Mouse (Mus musculus): ENCODE measurements at regions not wholly inside any gene's neighbourhood (a gene's known extent, or its start where the extent isn't known, plus 50 kb on each side); places are given as distances from the start of the nearest gene placed in this dataset.
A peak's percentile ranks its signal among the peaks of the same experiment; 100 is the strongest.

GRCm38 (mm10) chr11:32117930-32118329 is 82.1 kb downstream of the Il9r start:
- TF ChIP-seq CTCF (IDR thresholded peaks at IDR 0.05; ENCODE audit: borderline replicate concordance, extremely low read depth, insufficient read depth, insufficient read length), result no peak
- no peak for TF ChIP-seq POLR2A (IDR thresholded peaks at IDR 0.05; ENCODE audit: borderline replicate concordance, extremely low read depth, insufficient read depth, insufficient read length, poor library complexity, severe bottlenecking)
- no peak for DNase-seq (ENCODE audit: low read depth)

GRCm38 (mm10) chr11:32113118-32113826 is 86.8 kb downstream of the Il9r start:
- TF ChIP-seq CTCF (IDR thresholded peaks at IDR 0.05; ENCODE audit: borderline replicate concordance, extremely low read depth, insufficient read depth, insufficient read length), result no peak
- TF ChIP-seq POLR2A (IDR thresholded peaks at IDR 0.05; ENCODE audit: borderline replicate concordance, extremely low read depth, insufficient read depth, insufficient read length, poor library complexity, severe bottlenecking), result peak; percentile 21; the same call in 1 of the 2 replicates
- DNase-seq (ENCODE audit: low read depth), result peak; percentile 98

DNA sequence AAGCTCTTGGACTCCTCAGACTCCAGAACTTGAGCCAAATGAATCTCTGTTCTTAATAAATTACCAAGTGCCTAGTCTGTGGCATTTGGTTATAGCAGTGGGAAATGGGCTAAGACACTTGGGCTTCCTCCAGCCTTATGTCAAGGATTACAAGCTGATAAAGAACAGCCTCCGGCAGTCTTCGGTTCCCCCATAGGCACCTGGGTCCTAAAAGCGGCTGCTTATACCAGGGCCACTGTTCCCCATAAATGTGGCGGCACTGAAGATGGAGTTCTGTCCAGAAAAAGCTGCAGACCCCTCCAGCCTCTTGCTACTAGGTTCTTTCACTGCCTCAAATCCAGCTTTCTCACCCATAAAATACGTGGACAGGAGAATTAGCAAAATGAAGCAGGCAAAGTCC is 87.6 kb downstream of the Il9r start:
- TF ChIP-seq CTCF (IDR thresholded peaks at IDR 0.05; ENCODE audit: borderline replicate concordance, extremely low read depth, insufficient read depth, insufficient read length) (no peak), POLR2A (IDR thresholded peaks at IDR 0.05; ENCODE audit: borderline replicate concordance, extremely low read depth, insufficient read depth, insufficient read length, poor library complexity, severe bottlenecking) (no peak)
- DNase-seq (ENCODE audit: low read depth), result peak; percentile 84

DNA sequence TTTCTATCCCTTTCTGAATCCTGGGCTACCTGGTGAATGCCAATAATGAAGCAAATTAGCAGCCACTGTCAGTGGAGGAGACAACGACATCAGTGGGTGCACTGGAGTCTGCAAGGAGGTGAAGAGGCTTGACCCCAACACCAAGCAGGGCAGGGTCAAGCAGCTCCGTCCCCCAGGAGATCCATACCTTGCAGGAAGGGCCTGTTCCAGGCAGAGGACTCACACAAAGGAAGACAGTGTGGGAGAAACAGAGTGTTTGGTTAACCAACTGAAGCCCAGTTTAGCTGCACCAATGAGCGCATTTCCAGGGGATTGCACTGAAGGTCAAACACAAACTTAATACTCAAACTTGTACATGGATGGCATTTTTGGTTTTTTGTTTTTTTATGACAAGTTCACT is 88.2 kb downstream of the Il9r start:
- DNase-seq (ENCODE audit: low read depth), result no peak
- TF ChIP-seq CTCF (IDR thresholded peaks at IDR 0.05; ENCODE audit: borderline replicate concordance, extremely low read depth, insufficient read depth, insufficient read length), result no peak

DNA sequence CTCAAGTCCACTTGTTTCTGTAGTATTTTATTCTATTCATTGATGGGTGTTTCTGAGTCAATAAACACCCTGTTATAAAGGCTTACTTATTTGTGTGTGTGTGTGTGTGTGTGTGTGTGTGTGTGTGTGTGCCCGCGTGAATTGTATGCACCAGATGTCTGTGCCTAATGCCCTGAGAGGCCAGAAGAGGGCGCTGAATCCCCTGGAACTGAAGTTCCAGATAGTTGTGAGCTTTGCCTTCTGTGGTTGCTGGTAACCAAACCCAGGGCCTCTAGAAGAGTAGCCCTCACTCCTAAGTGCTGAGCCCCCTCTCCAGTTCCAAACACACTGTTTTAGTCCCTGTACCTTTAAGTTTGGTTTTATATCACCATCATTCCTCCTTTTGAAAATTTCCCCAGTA is 90.2 kb downstream of the Il9r start:
- no peak for DNase-seq (ENCODE audit: low read depth)
- TF ChIP-seq POLR2A (IDR thresholded peaks at IDR 0.05; ENCODE audit: borderline replicate concordance, extremely low read depth, insufficient read depth, insufficient read length, poor library complexity, severe bottlenecking) (no peak), CTCF (IDR thresholded peaks at IDR 0.05; ENCODE audit: borderline replicate concordance, extremely low read depth, insufficient read depth, insufficient read length) (peak; percentile 24; the same call in 1 of the 2 replicates)
